Mouse (Mus musculus) lung, postnatal 0 days (tissue): ENCODE results near the gene Dpp9.

Experiments
- CTCF ChIP-seq: IDR thresholded peaks from 2 replicates; pipeline ENCODE4 v1.5.1; 2016; ENCODE audit warnings: antibody characterized with exemption, mild to moderate bottlenecking
- EP300 ChIP-seq: IDR thresholded peaks from 2 replicates; pipeline ENCODE4 v1.6.1; 2016; ENCODE audit warnings: antibody characterized with exemption, mild to moderate bottlenecking, control low read depth

DNA sequence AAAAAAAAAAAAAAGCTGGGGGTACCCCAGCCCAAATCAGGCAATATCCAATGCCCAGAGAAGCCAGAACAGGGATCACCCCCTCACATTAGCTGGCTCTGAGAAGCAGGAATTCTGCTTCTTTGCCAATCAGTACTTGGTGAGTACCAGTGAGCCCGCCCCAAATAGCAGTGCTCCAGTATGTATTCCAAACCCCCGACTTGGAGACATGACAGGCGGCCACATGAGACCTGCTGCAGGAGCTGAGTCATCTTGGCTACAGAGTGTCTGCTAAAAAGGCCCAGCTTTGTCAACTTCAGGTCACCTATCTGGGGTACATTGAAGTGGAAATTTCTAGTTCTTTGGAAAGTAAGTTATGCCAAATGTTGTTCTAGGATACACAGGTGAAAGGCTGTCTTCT is 7.9 kb upstream of the Dpp9 start:
- TF ChIP-seq CTCF (no peak), EP300 (no peak)
